Mouse (Mus musculus): ENCODE results near the gene Rab9. TPM values are rescaled to one million over a fixed set of nuclear protein-coding genes. Genes with fewer than 3 reads are reported as not detected.

The Rab9 gene
- total RNA-seq, 2 experiments from 2014 or later, result 20.2 to 21.6 TPM

DNA sequence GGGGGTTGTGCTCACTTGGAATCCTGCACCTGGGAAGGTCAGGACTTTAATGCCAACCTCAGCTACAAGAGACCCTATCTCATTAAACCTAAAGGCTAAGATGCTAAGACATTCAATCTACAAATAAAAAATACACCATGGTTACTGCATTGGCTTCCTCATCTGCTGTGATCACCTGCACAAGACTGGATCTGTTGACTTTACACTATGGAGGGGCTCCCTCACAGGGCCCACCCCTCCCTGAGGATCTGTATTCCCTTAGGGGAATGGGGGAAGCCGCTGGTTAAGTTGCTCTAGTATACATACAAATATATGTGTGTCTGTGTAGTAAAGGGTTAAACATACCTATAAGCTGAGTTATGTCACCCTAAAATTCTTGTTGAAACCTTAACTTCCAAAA lies 24.1 kb downstream of the Rab9 start:
- no peak for ATAC-seq (replicated peaks; ENCODE audit: low FRiP score, poor library complexity, severe bottlenecking)

DNA sequence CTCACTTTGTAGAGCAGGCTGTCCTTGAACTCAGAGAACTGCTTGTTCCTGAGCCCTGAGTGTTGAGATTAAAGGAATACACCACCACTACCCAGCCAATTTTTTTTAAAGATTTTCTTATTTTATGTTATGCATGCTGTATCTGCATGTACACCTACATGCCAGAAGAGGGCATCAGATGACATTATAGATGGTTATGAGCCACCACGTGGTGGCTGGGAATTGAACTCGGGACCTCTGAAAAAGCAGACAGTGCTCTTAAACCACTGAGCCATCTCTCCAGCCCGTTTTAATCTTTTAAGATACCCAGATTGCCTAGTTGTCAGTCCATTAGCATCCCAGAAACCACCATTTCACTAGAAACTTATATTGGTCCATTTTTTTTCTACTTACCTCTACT lies 25.3 kb downstream of the Rab9 start:
- no peak for ATAC-seq (replicated peaks; ENCODE audit: low FRiP score, poor library complexity, severe bottlenecking)

DNA sequence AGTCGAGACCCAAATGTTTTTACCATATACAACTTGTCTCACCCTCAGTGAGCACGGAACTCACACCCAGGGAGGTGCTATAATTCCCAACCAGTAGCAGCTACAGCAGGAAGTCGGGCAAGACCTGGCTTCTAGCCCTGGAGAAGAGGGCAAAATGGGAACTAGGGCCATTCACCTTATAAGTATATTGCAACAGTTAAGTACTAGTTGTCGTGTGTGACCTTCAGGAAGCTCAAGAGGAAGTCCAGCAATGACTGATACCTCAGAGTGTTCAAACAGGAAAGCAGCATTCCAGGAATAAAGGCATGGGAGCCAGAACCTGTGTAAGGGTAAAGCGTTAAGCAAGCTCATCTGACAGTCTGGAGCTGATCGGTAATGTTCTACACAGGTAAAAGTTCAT lies 26.1 kb downstream of the Rab9 start:
- no peak for ATAC-seq (replicated peaks; ENCODE audit: low FRiP score, poor library complexity, severe bottlenecking)

DNA sequence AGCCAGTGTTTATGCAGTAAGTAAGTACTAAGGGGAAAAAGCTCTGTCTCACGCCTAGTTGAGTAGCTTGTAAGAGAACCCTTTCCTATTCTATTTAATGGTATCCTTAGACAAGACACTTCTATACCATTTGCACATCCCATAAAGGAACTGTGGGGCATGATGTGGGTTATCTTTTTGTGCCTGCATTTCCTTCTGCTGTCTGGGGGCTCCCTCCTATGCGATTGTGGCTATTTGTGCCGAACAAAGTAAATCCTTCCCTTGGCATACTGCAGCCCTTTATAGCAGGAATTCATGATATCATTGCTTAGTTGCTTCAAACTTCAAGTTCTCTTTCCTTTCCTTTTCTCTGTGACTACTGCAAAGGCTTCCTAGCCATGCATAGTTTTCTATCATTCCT lies 35.1 kb downstream of the Rab9 start:
- no peak for ATAC-seq (replicated peaks; ENCODE audit: low FRiP score, poor library complexity, severe bottlenecking)

DNA sequence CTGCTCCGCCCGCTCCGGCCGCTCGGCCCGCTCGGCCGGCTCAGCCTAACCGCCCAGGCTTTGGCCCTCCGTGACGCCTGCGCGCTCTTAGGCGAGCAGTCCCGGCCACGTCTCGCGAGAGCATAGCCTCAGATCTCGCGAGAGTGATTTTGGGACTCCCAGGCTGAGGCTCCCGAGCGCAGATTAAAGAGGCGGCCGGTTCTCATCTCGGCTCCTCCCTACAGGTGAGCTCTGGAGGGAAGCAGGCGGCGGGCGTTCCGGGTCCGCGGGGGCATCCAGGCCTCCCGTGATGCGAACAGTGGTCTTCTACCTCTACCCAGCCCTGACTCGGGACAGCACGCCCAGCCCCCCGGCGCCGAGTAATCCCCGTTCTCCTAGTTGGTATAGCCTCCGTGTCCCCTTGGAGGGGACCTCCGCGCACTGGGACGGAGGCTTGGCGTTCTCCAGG lies 39.0 kb downstream of the Rab9 start, which contains the start of gene Ofd1:
TSS of gene Ofd1 (minus strand) at position 89 of the 448 bp plus-strand sequence.
- peak; percentile 99 for ATAC-seq (replicated peaks; ENCODE audit: low FRiP score, poor library complexity, severe bottlenecking)

DNA sequence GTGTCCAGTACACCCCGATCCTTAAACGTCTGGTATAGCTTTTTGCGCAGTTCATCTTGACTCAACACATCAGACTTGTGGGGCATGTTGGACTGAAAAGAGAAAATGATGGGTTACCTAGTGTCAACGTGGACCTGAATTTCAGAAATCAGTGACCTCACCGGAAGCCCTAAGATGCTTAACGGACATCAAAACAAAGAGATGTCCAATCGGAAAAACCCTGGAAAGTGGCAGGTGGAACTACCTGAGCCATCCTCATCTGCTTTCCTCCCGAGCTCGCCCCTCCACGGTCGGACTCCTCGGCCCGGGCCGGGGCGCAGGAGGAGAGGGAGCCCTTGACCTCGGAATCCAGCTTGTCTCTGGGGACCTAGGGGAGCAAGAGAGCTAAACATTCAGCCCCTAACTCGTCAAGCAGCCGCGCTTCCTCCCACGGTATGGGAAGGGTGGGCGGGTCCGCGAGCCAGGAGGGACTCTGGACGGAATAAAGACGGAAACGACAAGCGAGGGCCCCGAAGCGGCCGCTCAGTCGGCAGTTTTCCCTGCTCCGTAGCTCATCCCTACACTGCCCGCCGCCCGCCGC lies 39.5 kb downstream of the Rab9 start, which contains the start of gene Trappc2:
TSS of gene Trappc2 (plus strand) at position 539 of the 580 bp plus-strand sequence.
- peak; percentile 41; the same call in 1 of the 2 replicates for ATAC-seq (replicated peaks; ENCODE audit: low FRiP score, poor library complexity, severe bottlenecking)

DNA sequence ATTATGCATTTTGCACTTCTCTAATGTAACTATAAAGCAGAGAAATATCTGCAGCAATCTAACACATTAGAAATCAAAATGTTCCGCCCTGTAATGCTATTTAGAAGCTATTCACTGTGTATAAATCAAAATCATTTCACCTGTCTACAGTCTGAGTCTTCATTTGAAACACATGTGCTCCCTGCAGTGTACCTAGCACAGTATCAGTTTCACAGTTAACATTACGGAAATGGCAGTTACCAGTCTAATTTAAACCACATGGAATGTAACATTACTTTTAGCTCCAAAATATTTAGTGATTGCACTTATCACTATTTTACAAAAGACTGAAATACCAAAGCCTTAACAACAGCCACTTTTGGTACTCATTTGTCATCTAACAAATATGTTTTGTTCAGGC lies 44.9 kb downstream of the Rab9 start:
- ATAC-seq (replicated peaks; ENCODE audit: low FRiP score, poor library complexity, severe bottlenecking), result no peak

DNA sequence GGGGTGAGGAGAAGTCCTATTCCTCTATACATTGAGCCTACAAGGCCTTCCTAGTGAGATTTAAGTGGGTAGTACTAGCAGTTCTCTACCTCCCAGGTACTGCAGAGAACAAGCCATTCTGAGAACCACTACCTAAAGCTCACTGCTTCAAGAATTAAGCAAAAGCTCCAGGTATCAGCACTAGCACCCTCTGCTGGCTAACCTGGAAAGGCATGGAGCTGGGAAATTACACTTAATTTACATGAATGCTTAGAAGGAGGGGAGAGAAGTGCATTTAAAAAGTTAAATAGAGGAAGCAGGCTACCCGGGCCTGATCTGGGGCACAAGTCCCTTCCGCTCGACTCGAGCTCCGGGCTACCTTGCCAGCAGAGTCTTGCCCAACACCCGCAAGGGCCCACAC lies 63.5 kb downstream of the Rab9 start:
- no peak for ATAC-seq (replicated peaks; ENCODE audit: low FRiP score, poor library complexity, severe bottlenecking)

DNA sequence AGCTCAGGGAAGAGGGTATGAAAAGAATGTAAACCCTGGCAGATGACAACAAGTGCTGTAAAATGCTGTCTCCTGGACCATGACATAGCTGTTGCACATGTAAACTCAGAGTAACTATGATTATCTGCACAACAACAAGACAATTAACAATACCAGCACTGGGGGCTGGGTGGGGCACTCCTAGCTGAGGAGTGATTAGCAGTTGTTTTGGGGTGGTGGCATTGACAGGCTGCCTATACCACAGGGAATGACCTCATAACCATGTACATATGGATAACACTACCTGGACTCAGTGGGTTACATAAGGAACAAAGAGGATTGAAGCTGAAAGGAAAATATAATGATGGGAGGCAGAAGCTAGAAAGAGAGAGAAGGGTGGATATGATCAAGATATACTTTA lies 71.8 kb downstream of the Rab9 start:
- ATAC-seq (replicated peaks; ENCODE audit: low FRiP score, poor library complexity, severe bottlenecking), result no peak

Other genes starting within 250 kb of the Rab9 start
- not detected in 2 replicates for gene Gpm6b, start 241.0 kb downstream of the Rab9 start, total RNA-seq (2015; ENCODE audit: low replicate concordance)
- 0.09 TPM in 1 of 2 replicates, not detected in the other for gene Gpm6b, start 241.0 kb downstream of the Rab9 start, total RNA-seq (2017; ENCODE audit: low replicate concordance)
- 5.4 and 30.6 TPM in 2 replicates for gene Trappc2, start 39.3 kb downstream of the Rab9 start, total RNA-seq (2015; ENCODE audit: low replicate concordance)
- 8.1 and 9.6 TPM in 2 replicates for gene Trappc2, start 39.3 kb downstream of the Rab9 start, total RNA-seq (2017; ENCODE audit: low replicate concordance)
- 0.77 and 1.5 TPM in 2 replicates for gene Ofd1, start 39.2 kb downstream of the Rab9 start, total RNA-seq (2015; ENCODE audit: low replicate concordance)
- gene Ofd1, start 39.2 kb downstream of the Rab9 start, total RNA-seq (2017; ENCODE audit: low replicate concordance), result 4.2 and 5.5 TPM in 2 replicates
- 2.1 and 7.7 TPM in 2 replicates for gene Tceanc, start 38.7 kb upstream of the Rab9 start, total RNA-seq (2015; ENCODE audit: low replicate concordance)
- gene Tceanc, start 38.7 kb upstream of the Rab9 start, total RNA-seq (2017; ENCODE audit: low replicate concordance), result 2.1 and 5.8 TPM in 2 replicates
- gene Egfl6, start 105.9 kb upstream of the Rab9 start, total RNA-seq (2015; ENCODE audit: low replicate concordance), result not detected in 2 replicates
- not detected in 2 replicates for gene Egfl6, start 105.9 kb upstream of the Rab9 start, total RNA-seq (2017; ENCODE audit: low replicate concordance)